Mouse (Mus musculus) neutrophil, adult 59 days (primary cell): ENCODE data around the gene Zmym3. TPM values are rescaled to one million over a fixed set of nuclear protein-coding genes. Genes with fewer than 3 reads are reported as not detected.

Source experiments
- total RNA-seq, 2 experiments: library from RNA; stranded (reverse); gene quantifications; 1 replicate in 1 of 2; 2 replicates in 1 of 2; pipeline ENCODE4 v1.2.4; 2023

Gene Zmym3
- 10 to 100 TPM; 14.2 to 20.6 TPM for total RNA-seq

DNA sequence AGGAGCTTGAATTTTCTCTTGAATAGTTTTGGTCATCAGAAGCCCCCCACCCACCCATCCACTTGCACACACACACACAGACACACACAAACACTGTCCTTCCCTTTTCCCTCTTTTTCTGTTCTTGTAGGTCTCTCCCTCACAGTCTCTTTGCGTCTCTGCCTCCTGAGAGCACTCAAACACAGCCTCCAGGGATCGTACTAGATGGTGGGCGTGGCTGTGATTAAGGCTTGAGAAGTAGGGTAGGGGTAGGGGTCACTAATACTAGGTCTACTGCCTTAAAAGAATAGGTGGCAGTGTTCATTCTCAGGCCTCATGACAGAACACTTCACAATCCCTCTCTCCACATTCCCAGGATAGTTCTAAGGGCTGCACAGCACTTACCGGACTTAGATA is at the start of gene Zmym3:
Zmym3 (minus strand) TSS at position 150 of the 396 bp plus-strand sequence.

DNA sequence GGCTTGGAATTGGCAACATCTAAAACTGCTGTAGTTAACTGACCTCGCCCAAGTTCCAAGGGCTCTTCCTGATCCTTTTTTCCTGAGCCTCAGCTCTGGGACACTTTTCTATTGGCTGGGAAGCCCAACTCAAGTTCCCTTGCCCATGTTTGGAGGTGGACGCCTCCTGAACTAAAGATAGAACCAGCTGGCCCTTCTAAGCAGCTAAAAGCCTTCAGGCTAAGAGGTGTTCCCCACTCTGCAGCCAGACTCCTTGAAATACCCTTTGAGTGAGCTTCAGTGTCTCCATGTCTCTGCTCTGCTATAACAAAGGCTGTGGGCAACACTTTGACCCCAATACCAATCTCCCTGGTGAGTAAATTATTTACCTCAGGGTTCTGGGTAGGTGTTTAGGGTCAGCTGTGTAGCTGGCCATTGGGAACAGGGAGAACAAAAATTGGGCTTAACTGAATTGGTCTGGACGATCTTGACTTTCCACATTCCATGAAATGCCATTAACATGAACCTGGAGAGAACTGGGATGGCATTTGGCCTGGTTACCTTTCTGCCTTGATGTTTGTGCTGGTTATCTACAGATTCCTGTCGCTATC is 28.3 kb upstream of the Zmym3 start, which contains the start of gene Itgb1bp2:
Itgb1bp2 (plus strand) TSS at position 203 of the 590 bp plus-strand sequence.

DNA sequence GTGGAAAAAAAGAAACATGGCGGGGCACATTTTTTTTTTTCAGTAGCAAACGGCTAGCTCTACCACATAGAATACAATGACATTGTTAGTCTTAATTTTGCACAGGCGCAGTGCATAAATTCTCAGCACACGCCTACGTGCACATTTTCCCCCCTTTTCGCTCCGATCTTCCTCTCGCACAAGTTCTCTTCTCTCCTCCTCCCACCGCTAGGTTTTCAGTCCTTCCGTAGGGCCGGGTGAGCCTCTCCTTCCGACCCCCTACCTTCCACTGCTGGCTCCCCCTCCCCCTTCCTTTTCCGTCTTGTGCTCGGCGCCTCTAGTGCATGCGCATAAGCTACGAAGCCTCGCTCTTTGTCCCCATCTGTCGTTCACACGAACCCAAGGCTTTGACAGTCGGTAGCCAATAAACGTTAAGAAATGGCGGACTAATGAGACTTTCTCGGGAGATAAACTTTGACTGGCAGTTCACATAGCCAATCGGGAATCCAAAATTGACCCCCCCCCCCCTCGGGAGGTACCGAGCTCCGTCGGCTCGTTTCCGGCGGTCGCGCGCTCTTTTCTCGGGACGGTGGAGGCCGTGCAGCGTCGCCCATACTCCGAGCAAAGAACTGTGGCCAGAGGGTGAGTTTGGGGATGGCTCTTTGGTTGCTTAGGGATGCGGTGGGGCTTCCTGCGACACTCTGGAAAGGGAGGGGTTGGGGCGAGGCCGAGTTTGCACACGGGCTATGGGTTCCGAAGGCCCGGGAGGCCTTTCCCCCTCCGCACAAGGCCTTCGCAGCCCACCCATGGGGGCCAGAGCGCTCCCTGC is 8.7 kb upstream of the Zmym3 start, which contains the start of gene Nono:
Nono (plus strand) TSS at position 177 of the 808 bp plus-strand sequence.

DNA sequence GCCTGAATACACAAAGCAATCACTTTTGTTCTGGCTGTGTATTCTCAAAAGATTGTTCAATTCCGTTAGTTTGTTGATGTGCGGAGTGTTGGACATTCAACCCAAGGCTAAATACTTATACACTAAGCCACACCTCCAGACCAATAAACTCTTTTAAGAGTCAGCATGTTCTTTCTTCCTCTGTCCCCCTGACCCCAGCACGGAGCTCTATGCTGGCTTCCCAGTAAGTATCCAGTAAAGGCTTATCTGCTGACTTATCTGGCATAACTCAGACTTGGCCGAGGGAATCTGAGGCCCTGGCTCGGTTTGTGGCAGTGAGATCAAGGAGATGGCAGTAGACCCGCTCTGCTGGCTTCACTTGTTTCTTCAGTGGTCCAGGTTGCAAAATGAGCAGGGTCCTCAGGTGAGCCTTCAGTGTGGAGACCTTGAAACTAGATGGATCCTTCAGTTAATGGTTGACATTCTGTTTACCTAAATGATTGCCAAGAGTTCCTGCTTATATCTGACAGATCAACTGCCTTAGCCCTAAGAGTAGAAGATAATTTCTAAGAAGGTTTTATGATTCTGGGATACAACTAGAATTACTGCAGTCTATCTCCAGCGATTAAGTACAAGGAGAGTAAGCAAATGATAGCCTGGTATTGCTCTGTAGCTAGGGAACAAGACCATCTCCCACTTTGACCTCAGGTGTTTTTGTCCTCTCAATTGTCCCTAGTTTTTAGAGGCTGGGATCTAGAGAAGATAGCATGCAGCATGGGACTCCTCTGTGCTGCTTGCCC is 44.3 kb downstream of the Zmym3 start, which contains the start of gene Gjb1:
Gjb1 (plus strand) TSS at position 189 of the 779 bp plus-strand sequence.

Other genes starting within 250 kb of the Zmym3 start
- 10 to 100 TPM; 37.6 to 42.3 TPM for gene Snx12, start 198.3 kb downstream of the Zmym3 start, total RNA-seq
- gene Foxo4, start 166.3 kb downstream of the Zmym3 start, total RNA-seq = 10 to 100 TPM; 23.9 to 26.7 TPM
- 1 to 10 TPM; 3.0 to 3.6 TPM for gene Gm614, start 156.9 kb downstream of the Zmym3 start, total RNA-seq
- gene Il2rg, start 152.6 kb downstream of the Zmym3 start, total RNA-seq = 10 to 100 TPM; 32.3 to 34.3 TPM
- gene Gm20489, start 151.8 kb downstream of the Zmym3 start, total RNA-seq = not detected
- gene Med12, start 146.8 kb downstream of the Zmym3 start, total RNA-seq = 10 to 100 TPM; 56.9 to 61.0 TPM
- under 1 TPM in 1 of 2 experiments, not detected in 1; 0.51 TPM for gene Nlgn3, start 121.7 kb downstream of the Zmym3 start, total RNA-seq
- gene Gjb1, start 44.5 kb downstream of the Zmym3 start, total RNA-seq = not detected
- gene Nono, start 8.5 kb upstream of the Zmym3 start, total RNA-seq = 100 to 1,000 TPM; 108 to 168 TPM
- 1 to 10 TPM; 1.6 TPM for gene Itgb1bp2, start 28.2 kb upstream of the Zmym3 start, total RNA-seq
- 10 to 100 TPM; 24.9 to 25.9 TPM for gene Taf1, start 111.9 kb upstream of the Zmym3 start, total RNA-seq
- gene Ogt, start 219.2 kb upstream of the Zmym3 start, total RNA-seq = 100 to 1,000 TPM; 239 to 243 TPM